Mouse (Mus musculus) midbrain, embryonic 13.5 days (tissue): ENCODE results near the gene Fut8. TPM values are rescaled to one million over a fixed set of nuclear protein-coding genes. Genes with fewer than 3 reads are reported as not detected.
A peak's percentile ranks its signal among the peaks of the same experiment; 100 is the strongest.
"Not testable (repeated sequence)": the region's sequence is repeated elsewhere in the genome, so short reads cannot be mapped to it uniquely, and the experiment has no call there.

Experiments
- ATAC-seq: fragments of 200-750 bp; cut with Nextera tagmentation; 2 replicates; pipeline ENCODE4 v1.8.0; 2017; ENCODE audit warnings: mild to moderate bottlenecking, moderate TSS enrichment, moderate library complexity
- H3K27ac ChIP-seq: fragments of 300-500 bp; sonication (generic); 2 replicates; pipeline ENCODE4 v1.5.1; 2015; ENCODE audit warnings: inconsistent platforms, mild to moderate bottlenecking, moderate library complexity
- H3K27me3 ChIP-seq: fragments of 300-500 bp; sonication (generic); 2 replicates; pipeline ENCODE4 v1.6.1; 2015; ENCODE audit warnings: mild to moderate bottlenecking, inconsistent platforms
- H3K36me3 ChIP-seq: fragments of 300-500 bp; sonication (generic); 2 replicates; pipeline ENCODE4 v1.6.1; 2015; ENCODE audit warnings: mild to moderate bottlenecking, inconsistent platforms
- H3K4me1 ChIP-seq: fragments of 300-500 bp; sonication (generic); replicated peaks from 2 replicates; pipeline ENCODE4 v1.6.1; 2015; ENCODE audit warnings: inconsistent platforms
- H3K4me2 ChIP-seq: fragments of 300-500 bp; sonication (generic); replicated peaks from 2 replicates; pipeline ENCODE4 v1.6.1; 2015; ENCODE audit warnings: moderate library complexity, mild to moderate bottlenecking, inconsistent platforms
- H3K4me3 ChIP-seq: fragments of 300-500 bp; sonication (generic); replicated peaks from 2 replicates; pipeline ENCODE4 v1.5.1; 2015; ENCODE audit warnings: mild to moderate bottlenecking, inconsistent platforms
- H3K9ac ChIP-seq: fragments of 300-500 bp; sonication (generic); replicated peaks from 2 replicates; pipeline ENCODE4 v1.6.1; 2015; ENCODE audit warnings: mild to moderate bottlenecking, inconsistent platforms
- H3K9me3 ChIP-seq: fragments of 300-500 bp; sonication (generic); 2 replicates; pipeline ENCODE4 v1.6.1; 2016; ENCODE audit warnings: mild to moderate bottlenecking, inconsistent platforms
- WGBS: fragments of 180-500 bp; shearing (Covaris S2); methylation state at CpG from one replicate; pipeline ENCODE4 v1.1.7; 2015; 5-methylcytosine and 5-hydroxymethylcytosine counted together
- polyA plus RNA-seq: library from polyadenylated mRNA; unstranded; fragments of >200 nt; fragmentation: Nextera tagmentation; extraction: Ambion mirVana; gene quantifications from 2 replicates; pipeline ENCODE4 v1.2.1, GENCODE M21; 2015

Gene Fut8
- polyA plus RNA-seq, 1 experiment from 2014 or later: 51.1 TPM

DNA sequence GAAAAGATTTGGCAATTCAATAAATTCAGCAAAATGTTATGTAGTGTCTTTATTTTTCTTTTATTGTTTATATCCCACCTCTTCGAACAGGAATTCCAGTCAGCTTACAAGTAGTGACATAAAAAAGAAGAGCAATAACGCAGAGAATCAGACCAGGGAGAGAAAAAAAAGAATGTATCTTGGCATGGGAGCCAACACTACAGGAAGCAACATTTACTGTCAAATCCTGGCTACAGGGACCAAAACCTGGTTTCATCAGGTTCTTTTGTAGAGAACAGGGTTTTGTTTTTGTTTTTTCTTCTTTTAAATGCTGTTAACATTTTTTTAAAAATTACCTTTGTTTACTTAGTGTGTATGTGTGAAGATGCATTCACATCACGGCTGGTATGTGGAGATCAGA, 273.7 kb downstream of the Fut8 start:
- 89% methylated on average over 3 of the region's 3 CpGs for WGBS
- no peak for ATAC-seq

DNA sequence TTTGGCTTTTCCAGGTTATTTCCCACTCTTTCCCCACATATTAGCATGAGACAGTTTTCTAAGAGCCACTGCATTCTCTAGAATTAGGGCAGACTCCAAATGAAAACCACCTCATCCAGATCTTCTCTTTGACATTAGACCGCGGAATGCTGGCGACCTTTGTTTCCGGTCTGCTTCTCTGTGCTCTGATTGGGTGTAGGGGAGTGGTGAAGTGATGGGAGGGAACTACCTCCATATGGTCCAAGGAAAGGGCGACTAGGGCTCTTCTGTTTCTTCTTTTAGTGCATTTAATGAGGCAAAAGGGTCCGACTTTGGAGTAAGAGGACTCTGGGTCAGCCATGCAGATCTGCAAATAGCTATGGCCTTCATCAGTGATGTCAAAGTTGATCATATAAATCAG, 278.9 kb downstream of the Fut8 start:
- H3K36me3 ChIP-seq: no peaks in the 10 kb centered on the region
- H3K4me3 ChIP-seq: no peak overlapping the region
- H3K9ac ChIP-seq: no peak overlapping the region
- H3K9me3 ChIP-seq: no peaks in the 10 kb centered on the region
- no peak for ATAC-seq
- H3K4me1 ChIP-seq: no peaks in the 10 kb centered on the region; the same call in 1 of the 2 replicates
- H3K27me3 ChIP-seq: no peaks in the 10 kb centered on the region
- 89% methylated on average over 6 of the region's 6 CpGs for WGBS
- H3K27ac ChIP-seq: no peak overlapping the region
- no peak overlapping the region for H3K4me2 ChIP-seq

More for the DNA sequence above, 273.7 kb downstream of the Fut8 start:
- Histone ChIP-seq H3K4me3 (no peak overlapping the region), H3K36me3 (no peaks in the 10 kb centered on the region), H3K27me3 (no peaks in the 10 kb centered on the region), H3K9ac (no peak overlapping the region), H3K4me1 (no peaks in the 10 kb centered on the region), H3K27ac (no peak overlapping the region), H3K9me3 (no peaks in the 10 kb centered on the region), H3K4me2 (no peak overlapping the region)

DNA sequence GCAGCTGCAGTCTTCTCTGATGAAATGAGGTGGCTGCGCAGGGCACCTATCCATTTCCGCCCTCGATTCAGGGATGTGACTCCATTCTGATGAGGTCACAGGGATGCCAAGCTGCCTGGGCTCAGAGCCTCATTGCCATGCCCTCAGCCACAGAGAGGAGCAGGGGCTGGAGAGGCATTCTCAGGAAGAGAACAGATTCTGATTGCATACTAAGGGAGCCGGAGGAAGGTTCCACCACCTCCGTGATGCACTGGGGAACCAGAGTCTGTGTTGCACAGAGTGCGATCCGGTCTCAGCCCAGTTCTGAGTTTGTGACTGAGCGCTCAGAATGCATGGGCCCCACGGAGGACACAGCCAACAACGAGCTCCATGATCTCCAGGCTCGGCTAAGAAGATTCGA, 279.8 kb downstream of the Fut8 start:
- Histone ChIP-seq H3K9me3 (no peaks in the 10 kb centered on the region), H3K4me1 (no peaks in the 10 kb centered on the region; the same call in 1 of the 2 replicates), H3K9ac (no peak overlapping the region), H3K4me3 (no peak overlapping the region), H3K36me3 (no peaks in the 10 kb centered on the region), H3K27ac (no peak overlapping the region), H3K4me2 (no peak overlapping the region), H3K27me3 (no peaks in the 10 kb centered on the region)
- 0 out of 2 replicates have a peak, but pooled peaks have one; percentile 14 for ATAC-seq
- 87% methylated on average over 12 of the region's 12 CpGs for WGBS

- Histone ChIP-seq H3K36me3 (no peaks in the 10 kb centered on the region), H3K4me2 (no peak overlapping the region), H3K27me3 (no peaks in the 10 kb centered on the region), H3K27ac (no peak overlapping the region), H3K4me3 (no peak overlapping the region), H3K9ac (no peak overlapping the region), H3K9me3 (no peaks in the 10 kb centered on the region), H3K4me1 (no peaks in the 10 kb centered on the region; the same call in 1 of the 2 replicates)
- no peak for ATAC-seq
- WGBS: 78% methylated on average over 6 of the region's 6 CpGs
These were observed 281.7 kb downstream of the Fut8 start for GRCm38 (mm10) chr12:77519534-77520102.

DNA sequence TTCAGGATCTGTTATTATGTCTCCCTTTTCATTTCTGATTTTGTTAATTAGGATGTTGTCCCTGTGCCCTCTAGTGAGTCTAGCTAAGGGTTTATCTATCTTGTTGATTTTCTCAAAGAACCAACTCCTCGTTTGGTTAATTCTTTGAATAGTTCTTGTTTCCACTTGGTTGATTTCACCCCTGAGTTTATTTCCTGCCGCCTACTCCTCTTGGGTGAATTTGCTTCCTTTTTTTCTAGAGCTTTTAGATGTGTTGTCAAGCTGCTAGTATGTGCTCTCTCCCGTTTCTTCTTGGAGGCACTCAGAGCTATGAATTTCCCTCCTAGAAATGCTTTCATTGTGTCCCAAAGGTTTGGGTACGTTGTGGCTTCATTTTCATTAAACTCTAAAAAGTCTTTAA, 286.1 kb downstream of the Fut8 start:
- not testable (repeated sequence) for H3K27me3 ChIP-seq, H3K9ac ChIP-seq, H3K9me3 ChIP-seq, H3K4me2 ChIP-seq, H3K27ac ChIP-seq, ATAC-seq, H3K36me3 ChIP-seq, H3K4me3 ChIP-seq, H3K4me1 ChIP-seq
- WGBS: 65% methylated on average over 4 of the region's 4 CpGs
